Mouse (Mus musculus): ENCODE measurements around the gene R3hdm2. TPM values are rescaled to one million over a fixed set of nuclear protein-coding genes. Genes with fewer than 3 reads are reported as not detected.

Gene R3hdm2
- polyA plus RNA-seq (2015; fragmentation: Nextera tagmentation; extraction: Ambion mirVana): 43.3 and 54.5 TPM in 2 replicates

DNA sequence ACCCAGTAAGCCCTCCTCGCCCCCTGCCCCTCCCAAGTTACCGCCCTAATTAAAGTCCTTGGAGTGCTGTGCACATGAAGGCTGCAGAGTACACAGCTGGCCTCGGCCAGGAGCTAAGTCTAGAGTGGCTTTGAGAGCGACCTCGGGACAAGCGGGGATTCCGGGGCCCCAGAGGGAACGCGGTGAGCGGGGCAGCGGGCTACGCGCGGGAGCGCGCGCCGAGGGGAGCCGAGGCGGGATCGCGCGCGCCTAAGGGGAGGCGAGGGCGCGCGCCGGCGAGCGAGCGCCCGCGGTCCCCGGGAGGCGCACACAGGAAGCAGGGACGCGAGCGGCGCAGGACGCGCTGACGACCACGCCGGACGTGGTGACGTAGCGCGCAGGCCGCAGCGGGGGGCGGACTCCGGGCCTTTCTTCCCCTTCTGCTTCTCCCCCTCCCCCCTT, at the start of gene R3hdm2:
Gene R3hdm2, plus strand, starts transcription at position 77 of the 441 bp plus-strand sequence.
- no peaks in the 10 kb centered on the region for H3K27me3 ChIP-seq
- H3K27ac ChIP-seq: peak within 1 kb of the TSS; percentile 94
- no peaks in the 10 kb centered on the region for H3K9me3 ChIP-seq
- no peaks in the 10 kb centered on the region for H3K36me3 ChIP-seq
- peak; percentile 96 for ATAC-seq (ENCODE audit: low FRiP score, low read depth)
- peak within 1 kb of the TSS; percentile 69 for H3K4me2 ChIP-seq (replicated peaks)
- peak within 1 kb of the TSS; percentile 86 for H3K9ac ChIP-seq
- peak within 1 kb of the TSS; percentile 69 for H3K4me3 ChIP-seq
- WGBS: under 1% methylated on average over 47 of the region's 53 CpGs
- peaks cover 15% of the 10 kb centered on the region for H3K4me1 ChIP-seq

DNA sequence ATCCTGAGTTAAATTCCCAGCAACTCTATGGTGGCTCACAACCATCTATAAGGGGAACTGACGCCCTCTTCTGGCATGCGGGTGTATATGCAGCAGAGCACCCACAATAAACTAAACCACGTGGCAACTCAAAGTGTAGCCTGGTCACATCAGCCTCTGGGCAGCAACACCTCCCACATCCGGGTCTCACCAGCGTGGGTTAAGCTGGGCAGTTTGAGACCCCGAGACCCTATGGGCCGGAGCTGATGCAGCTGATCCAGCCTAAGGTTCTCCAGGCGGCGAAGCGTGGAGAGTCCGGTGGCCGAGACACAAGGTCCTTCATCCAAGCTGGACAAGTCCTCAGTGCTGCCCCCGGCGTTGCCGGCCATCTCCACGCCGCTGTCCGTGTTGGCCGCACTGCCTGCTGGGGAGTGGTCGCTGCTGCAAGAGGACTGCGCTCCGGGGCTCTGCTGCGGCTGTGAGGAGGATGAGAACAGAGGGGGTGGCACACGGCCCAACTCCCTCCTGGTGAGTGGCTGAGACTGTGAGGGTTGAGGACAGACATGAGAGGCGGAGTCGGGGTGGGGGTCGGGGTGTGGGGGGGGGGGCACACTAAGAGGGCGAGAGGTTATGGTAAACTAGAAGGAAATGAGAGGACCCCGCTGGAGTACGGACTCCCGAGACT, 47.8 kb upstream of the R3hdm2 start:
- no peak overlapping the region for H3K27ac ChIP-seq
- H3K4me1 ChIP-seq: no peaks in the 10 kb centered on the region
- H3K9ac ChIP-seq: no peak overlapping the region
- H3K27me3 ChIP-seq: peaks cover 24% of the 10 kb centered on the region
- 43% methylated on average over 31 of the region's 31 CpGs for WGBS
- ATAC-seq (ENCODE audit: low FRiP score, low read depth): no peak
- peaks cover 65% of the 10 kb centered on the region for H3K36me3 ChIP-seq
- no peak overlapping the region for H3K4me3 ChIP-seq
- H3K9me3 ChIP-seq: no peaks in the 10 kb centered on the region
- H3K4me2 ChIP-seq (replicated peaks): 0 out of 2 replicates have a peak overlapping the region, but pooled peaks have one; percentile 16

DNA sequence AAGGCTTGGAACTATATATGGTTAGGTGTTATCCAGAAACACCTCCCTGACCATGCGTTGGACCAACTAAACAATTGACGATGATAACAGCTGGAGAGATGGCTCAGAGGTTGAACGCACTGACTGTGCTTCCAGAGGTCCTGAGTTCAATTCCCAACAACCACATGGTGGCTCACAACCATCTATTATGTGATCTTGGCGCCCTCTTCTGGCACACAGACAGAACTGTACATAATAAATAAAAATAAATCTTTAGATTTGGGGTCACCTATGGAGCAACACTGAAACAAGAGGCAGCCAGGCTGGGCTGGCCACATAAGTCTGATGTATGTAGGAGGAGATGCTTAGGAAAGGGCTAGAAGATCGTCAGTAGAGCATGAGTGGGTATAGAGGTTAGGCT, 47.0 kb upstream of the R3hdm2 start:
- Histone ChIP-seq H3K36me3 (peaks cover 72% of the 10 kb centered on the region), H3K9me3 (no peaks in the 10 kb centered on the region), H3K4me1 (peaks cover 3% of the 10 kb centered on the region; the same call in 1 of the 2 replicates), H3K4me2 (replicated peaks) (no peak overlapping the region), H3K27ac (no peak overlapping the region), H3K9ac (no peak overlapping the region), H3K27me3 (peaks cover 16% of the 10 kb centered on the region), H3K4me3 (no peak overlapping the region)
- WGBS: 75% methylated on average over 5 of the region's 5 CpGs
- no peak for ATAC-seq (ENCODE audit: low FRiP score, low read depth)

DNA sequence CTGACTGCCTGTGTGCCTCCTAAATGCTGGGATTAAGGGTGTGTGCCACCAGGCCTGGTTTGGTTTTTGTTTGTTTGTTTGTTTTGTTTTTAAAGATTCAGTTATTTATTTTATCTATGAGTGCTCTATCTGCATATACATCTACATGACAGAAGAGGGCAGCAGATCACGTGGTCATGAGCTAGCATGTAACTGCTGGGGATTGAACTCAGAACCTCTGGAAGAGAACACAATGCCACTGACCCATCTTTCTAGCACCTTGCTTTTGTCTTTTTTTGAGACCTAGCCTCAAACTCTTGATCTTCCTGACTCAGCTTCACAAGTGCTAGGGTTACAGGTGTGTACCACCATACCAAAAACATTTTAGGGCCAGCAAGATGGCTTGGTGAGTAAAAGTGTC, 44.9 kb upstream of the R3hdm2 start:
- Histone ChIP-seq H3K27me3 (0 out of 2 replicates have a peak, but pooled peaks cover 5% of the 10 kb centered on the region), H3K4me1 (peaks cover 13% of the 10 kb centered on the region), H3K9me3 (no peaks in the 10 kb centered on the region), H3K27ac (no peak overlapping the region), H3K4me2 (replicated peaks) (no peak overlapping the region), H3K36me3 (peaks cover 68% of the 10 kb centered on the region), H3K4me3 (no peak overlapping the region), H3K9ac (no peak overlapping the region)
- 76% methylated on average over 1 of the region's 1 CpGs for WGBS
- no peak for ATAC-seq (ENCODE audit: low FRiP score, low read depth)

- H3K27ac ChIP-seq: no peak overlapping the region
- no peak overlapping the region for H3K4me2 ChIP-seq (replicated peaks)
- H3K27me3 ChIP-seq: no peaks in the 10 kb centered on the region
- H3K9ac ChIP-seq: no peak overlapping the region
- 70% methylated on average over 5 of the region's 5 CpGs for WGBS
- peaks cover 25% of the 10 kb centered on the region for H3K4me1 ChIP-seq
- peaks cover 51% of the 10 kb centered on the region for H3K36me3 ChIP-seq
- no peaks in the 10 kb centered on the region for H3K9me3 ChIP-seq
- ATAC-seq (ENCODE audit: low FRiP score, low read depth): no peak
- no peak overlapping the region for H3K4me3 ChIP-seq
Measured at GRCm38 (mm10) chr10:127336952-127337351, 43.2 kb upstream of the R3hdm2 start.

- Histone ChIP-seq H3K4me3 (no peak overlapping the region), H3K9me3 (no peaks in the 10 kb centered on the region), H3K9ac (no peak overlapping the region), H3K4me2 (replicated peaks) (no peak overlapping the region), H3K36me3 (peaks cover 44% of the 10 kb centered on the region), H3K27ac (no peak overlapping the region), H3K4me1 (peaks cover 29% of the 10 kb centered on the region), H3K27me3 (no peaks in the 10 kb centered on the region)
- WGBS: 78% methylated on average over 6 of the region's 6 CpGs
- no peak for ATAC-seq (ENCODE audit: low FRiP score, low read depth)
Measured at GRCm38 (mm10) chr10:127337536-127338099, 42.5 kb upstream of the R3hdm2 start.

- H3K27me3 ChIP-seq: no peaks in the 10 kb centered on the region
- peak overlapping the region; percentile 63 for H3K9ac ChIP-seq
- H3K4me2 ChIP-seq (replicated peaks): peak overlapping the region; percentile 75
- H3K27ac ChIP-seq: peak overlapping the region; percentile 87
- H3K36me3 ChIP-seq: peaks cover 31% of the 10 kb centered on the region
- no peaks in the 10 kb centered on the region for H3K9me3 ChIP-seq
- ATAC-seq (ENCODE audit: low FRiP score, low read depth): peak; percentile 63
- peaks cover 29% of the 10 kb centered on the region for H3K4me1 ChIP-seq
- H3K4me3 ChIP-seq: peak overlapping the region; percentile 57
- under 1% methylated on average over 31 of the region's 31 CpGs for WGBS
Measured at GRCm38 (mm10) chr10:127338930-127339682, 41.0 kb upstream of the R3hdm2 start.

GRCm38 (mm10) chr10:127339683-127340576, 40.2 kb upstream of the R3hdm2 start:
- under 1% methylated on average over 41 of the region's 42 CpGs for WGBS
- H3K9me3 ChIP-seq: no peaks in the 10 kb centered on the region
- peak overlapping the region; percentile 87 for H3K27ac ChIP-seq
- H3K36me3 ChIP-seq: peaks cover 23% of the 10 kb centered on the region
- peak overlapping the region; percentile 57 for H3K4me3 ChIP-seq
- H3K4me1 ChIP-seq: peaks cover 29% of the 10 kb centered on the region
- peak; percentile 39 for ATAC-seq (ENCODE audit: low FRiP score, low read depth)
- peak overlapping the region; percentile 63 for H3K9ac ChIP-seq
- no peaks in the 10 kb centered on the region for H3K27me3 ChIP-seq
- peak overlapping the region; percentile 75 for H3K4me2 ChIP-seq (replicated peaks)

GRCm38 (mm10) chr10:127340577-127341359, 39.4 kb upstream of the R3hdm2 start:
- Histone ChIP-seq H3K9me3 (no peaks in the 10 kb centered on the region), H3K27ac (peak overlapping the region; percentile 87), H3K9ac (peak overlapping the region; percentile 63), H3K27me3 (no peaks in the 10 kb centered on the region), H3K4me3 (peak overlapping the region; percentile 57), H3K4me1 (peaks cover 29% of the 10 kb centered on the region), H3K4me2 (replicated peaks) (peak overlapping the region; percentile 75), H3K36me3 (peaks cover 23% of the 10 kb centered on the region)
- ATAC-seq (ENCODE audit: low FRiP score, low read depth): no peak
- 1% methylated on average over 27 of the region's 27 CpGs for WGBS

GRCm38 (mm10) chr10:127341360-127341690, 38.8 kb upstream of the R3hdm2 start:
- ATAC-seq (ENCODE audit: low FRiP score, low read depth): no peak
- peaks cover 17% of the 10 kb centered on the region for H3K36me3 ChIP-seq
- H3K4me2 ChIP-seq (replicated peaks): peak overlapping the region; percentile 75
- H3K9ac ChIP-seq: peak overlapping the region; percentile 63
- peak overlapping the region; percentile 87 for H3K27ac ChIP-seq
- peak overlapping the region; percentile 57 for H3K4me3 ChIP-seq
- H3K9me3 ChIP-seq: no peaks in the 10 kb centered on the region
- H3K27me3 ChIP-seq: no peaks in the 10 kb centered on the region
- H3K4me1 ChIP-seq: peaks cover 29% of the 10 kb centered on the region
- WGBS: 0% methylated on average over 9 of the region's 11 CpGs

Data from limb, embryonic 13.5 days (tissue).